Mouse (Mus musculus) midbrain, embryonic 14.5 days (tissue): Measurements from ENCODE around the gene Rap1b. TPM values are rescaled to one million over a fixed set of nuclear protein-coding genes. Genes with fewer than 3 reads are reported as not detected.

Source experiments
- ATAC-seq: fragments of 200-750 bp; cut with Nextera tagmentation; 2 replicates; pipeline ENCODE4 v1.8.0; 2017; ENCODE audit warnings: moderate number of reproducible peaks, moderate library complexity; ENCODE audit not compliant: low FRiP score, low TSS enrichment
- DNase-seq: peaks from one replicate; pipeline ENCODE4 v3.0.0-alpha.2; 2015
- H3K27ac ChIP-seq: fragments of 300-500 bp; sonication (generic); replicated peaks from 2 replicates; pipeline ENCODE4 v1.5.1; 2014; ENCODE audit warnings: mild to moderate bottlenecking, low read depth, low read length, moderate library complexity
- H3K27me3 ChIP-seq: fragments of 300-500 bp; sonication (generic); 2 replicates; pipeline ENCODE4 v1.6.1; 2014; ENCODE audit warnings: low read length, control low read depth, mixed read lengths; ENCODE audit not compliant: control insufficient read depth, insufficient read depth
- H3K36me3 ChIP-seq: fragments of 300-500 bp; sonication (generic); 2 replicates; pipeline ENCODE4 v1.6.1; 2014; ENCODE audit warnings: low read length, control low read depth; ENCODE audit not compliant: control insufficient read depth, insufficient read depth
- H3K4me1 ChIP-seq: fragments of 300-500 bp; sonication (generic); 2 replicates; pipeline ENCODE4 v1.6.1; 2014; ENCODE audit warnings: mild to moderate bottlenecking, antibody characterized with exemption, low read length, control low read depth; ENCODE audit not compliant: control insufficient read depth, insufficient read depth
- H3K4me2 ChIP-seq: fragments of 300-500 bp; sonication (generic); 2 replicates; pipeline ENCODE4 v1.6.1; 2014; ENCODE audit warnings: mild to moderate bottlenecking, low read length, moderate library complexity
- H3K4me3 ChIP-seq: fragments of 300-500 bp; sonication (generic); replicated peaks from 2 replicates; pipeline ENCODE4 v1.5.1; 2014; ENCODE audit warnings: low read depth, low read length
- H3K9ac ChIP-seq: fragments of 300-500 bp; sonication (generic); replicated peaks from 2 replicates; pipeline ENCODE4 v1.6.1; 2014; ENCODE audit warnings: mild to moderate bottlenecking, low read length, moderate library complexity
- H3K9me3 ChIP-seq: fragments of 300-500 bp; sonication (generic); 2 replicates; pipeline ENCODE4 v1.6.1; 2016; ENCODE audit warnings: low read length, control low read depth, mixed read lengths; ENCODE audit not compliant: control insufficient read depth
- WGBS: fragments of 180-500 bp; shearing (Covaris S2); extraction: QIAGEN DNeasy Blood & Tissue Kit; methylation state at CpG from one replicate; pipeline ENCODE4 v1.1.7; 2014; 5-methylcytosine and 5-hydroxymethylcytosine counted together
- polyA plus RNA-seq: library from polyadenylated mRNA; unstranded; fragments of >200 nt; fragmentation: Nextera tagmentation; extraction: Ambion mirVana; gene quantifications from 2 replicates; pipeline ENCODE4 v1.2.1, GENCODE M21; 2014

The Rap1b gene
- polyA plus RNA-seq, 1 experiment from 2014 or later, result 185 TPM

GRCm38 (mm10) chr10:117848981-117849380 lies 3.1 kb upstream of the Rap1b start:
- no peak overlapping the region for H3K27ac ChIP-seq
- H3K9me3 ChIP-seq, result no peaks in the 10 kb centered on the region
- peaks cover 20% of the 10 kb centered on the region for H3K4me1 ChIP-seq
- no peak overlapping the region for H3K9ac ChIP-seq
- 52% methylated on average over 3 of the region's 3 CpGs for WGBS
- ATAC-seq, result no peak
- no peak overlapping the region for H3K4me2 ChIP-seq
- H3K4me3 ChIP-seq, result no peak overlapping the region
- H3K36me3 ChIP-seq, result no peaks in the 10 kb centered on the region
- H3K27me3 ChIP-seq, result no peaks in the 10 kb centered on the region
- no peak for DNase-seq

- Histone ChIP-seq H3K4me2 (peak overlapping the region; percentile 69), H3K4me3 (peak overlapping the region; percentile 82), H3K36me3 (no peaks in the 10 kb centered on the region), H3K4me1 (peaks cover 26% of the 10 kb centered on the region), H3K9me3 (no peaks in the 10 kb centered on the region), H3K9ac (peak overlapping the region; percentile 84), H3K27me3 (no peaks in the 10 kb centered on the region), H3K27ac (peak overlapping the region; percentile 95)
- DNase-seq (peak; percentile 42), ATAC-seq (no peak)
- WGBS, result 50% methylated on average over 9 of the region's 9 CpGs
These were observed 961 bp upstream of the Rap1b start for GRCm38 (mm10) chr10:117846796-117847195.

GRCm38 (mm10) chr10:117846260-117846632 lies 411 bp upstream of the Rap1b start:
- peak; percentile 88 for ATAC-seq
- H3K4me3 ChIP-seq, result peak overlapping the region; percentile 82

GRCm38 (mm10) chr10:117844782-117845596 lies 846 bp downstream of the Rap1b start:
- H3K4me3 ChIP-seq, result peak overlapping the region; percentile 82
- H3K9ac ChIP-seq, result peak overlapping the region; percentile 84
- DNase-seq, result peak; percentile 75
- 2% methylated on average over 52 of the region's 52 CpGs for WGBS
- H3K4me2 ChIP-seq, result peak overlapping the region; percentile 69
- no peaks in the 10 kb centered on the region for H3K36me3 ChIP-seq
- peaks cover 26% of the 10 kb centered on the region for H3K4me1 ChIP-seq
- H3K27ac ChIP-seq, result peak overlapping the region; percentile 95
- H3K27me3 ChIP-seq, result no peaks in the 10 kb centered on the region
- no peaks in the 10 kb centered on the region for H3K9me3 ChIP-seq
- ATAC-seq, result peak; percentile 41

More at GRCm38 (mm10) chr10:117846260-117846632, 411 bp upstream of the Rap1b start:
- no peaks in the 10 kb centered on the region for H3K9me3 ChIP-seq
- H3K9ac ChIP-seq, result peak overlapping the region; percentile 84
- H3K27ac ChIP-seq, result peak overlapping the region; percentile 95
- H3K36me3 ChIP-seq, result no peaks in the 10 kb centered on the region
- H3K27me3 ChIP-seq, result no peaks in the 10 kb centered on the region
- peak; percentile 86 for DNase-seq
- WGBS, result 0% methylated on average over 21 of the region's 21 CpGs
- peaks cover 26% of the 10 kb centered on the region for H3K4me1 ChIP-seq
- H3K4me2 ChIP-seq, result peak overlapping the region; percentile 69

- H3K27me3 ChIP-seq, result no peaks in the 10 kb centered on the region
- H3K4me3 ChIP-seq, result peak overlapping the region; percentile 82
- ATAC-seq (no peak), DNase-seq (no peak)
- peak overlapping the region; percentile 2; the same call in 1 of the 2 replicates for H3K9ac ChIP-seq
- no peaks in the 10 kb centered on the region for H3K36me3 ChIP-seq
- no peak overlapping the region for H3K27ac ChIP-seq
- H3K4me2 ChIP-seq, result peak overlapping the region; percentile 69
- no peaks in the 10 kb centered on the region for H3K9me3 ChIP-seq
- WGBS, result 50% methylated on average over 5 of the region's 5 CpGs
- peaks cover 26% of the 10 kb centered on the region for H3K4me1 ChIP-seq
These were observed 1.6 kb downstream of the Rap1b start for GRCm38 (mm10) chr10:117844279-117844678.

GRCm38 (mm10) chr10:117843690-117844089 lies 2.1 kb downstream of the Rap1b start:
- Histone ChIP-seq H3K4me1 (peaks cover 26% of the 10 kb centered on the region), H3K4me3 (0 out of 2 replicates have a peak overlapping the region, but pooled peaks have one; percentile 82), H3K27ac (no peak overlapping the region), H3K36me3 (no peaks in the 10 kb centered on the region), H3K27me3 (no peaks in the 10 kb centered on the region), H3K4me2 (peak overlapping the region; percentile 69), H3K9ac (no peak overlapping the region), H3K9me3 (no peaks in the 10 kb centered on the region)
- ATAC-seq (no peak), DNase-seq (no peak)
- WGBS, result 84% methylated on average over 5 of the region's 5 CpGs

- no peak overlapping the region for H3K27ac ChIP-seq
- ATAC-seq (no peak), DNase-seq (no peak)
- no peaks in the 10 kb centered on the region for H3K9me3 ChIP-seq
- no peak overlapping the region for H3K4me3 ChIP-seq
- no peak overlapping the region for H3K9ac ChIP-seq
- 91% methylated on average over 1 of the region's 1 CpGs for WGBS
- H3K4me1 ChIP-seq, result peaks cover 19% of the 10 kb centered on the region
- H3K27me3 ChIP-seq, result no peaks in the 10 kb centered on the region
- no peak overlapping the region for H3K4me2 ChIP-seq
- no peaks in the 10 kb centered on the region for H3K36me3 ChIP-seq
These were observed 4.1 kb downstream of the Rap1b start for GRCm38 (mm10) chr10:117841765-117842164.

GRCm38 (mm10) chr10:117840431-117840995 lies 5.3 kb downstream of the Rap1b start:
- Histone ChIP-seq H3K9me3 (no peaks in the 10 kb centered on the region), H3K9ac (no peak overlapping the region), H3K27me3 (no peaks in the 10 kb centered on the region), H3K4me1 (peaks cover 14% of the 10 kb centered on the region), H3K27ac (no peak overlapping the region), H3K4me2 (no peak overlapping the region), H3K36me3 (no peaks in the 10 kb centered on the region), H3K4me3 (no peak overlapping the region)
- WGBS, result 94% methylated on average over 5 of the region's 5 CpGs
- DNase-seq, result no peak
- no peak for ATAC-seq
